Mouse (Mus musculus): ENCODE measurements around the gene Gtf2ird1.

- TF ChIP-seq POLR2A (IDR thresholded peaks at IDR 0.05; ENCODE audit: borderline replicate concordance, low read depth, low read length) (no peak), CTCF (IDR thresholded peaks at IDR 0.05; ENCODE audit: low read depth, low read length) (no peak)
These were observed 62.9 kb downstream of the Gtf2ird1 start for GRCm38 (mm10) chr5:134393624-134394023.

Measured in bone marrow macrophage, adult 2 months (primary cell).